Mouse (Mus musculus): ENCODE results near the gene Mtpn. TPM values are rescaled to one million over a fixed set of nuclear protein-coding genes. Genes with fewer than 3 reads are reported as not detected.

Gene Mtpn
- 149 and 159 TPM in 2 replicates for polyA plus RNA-seq (2016; fragmentation: Nextera tagmentation; extraction: Ambion mirVana)

DNA sequence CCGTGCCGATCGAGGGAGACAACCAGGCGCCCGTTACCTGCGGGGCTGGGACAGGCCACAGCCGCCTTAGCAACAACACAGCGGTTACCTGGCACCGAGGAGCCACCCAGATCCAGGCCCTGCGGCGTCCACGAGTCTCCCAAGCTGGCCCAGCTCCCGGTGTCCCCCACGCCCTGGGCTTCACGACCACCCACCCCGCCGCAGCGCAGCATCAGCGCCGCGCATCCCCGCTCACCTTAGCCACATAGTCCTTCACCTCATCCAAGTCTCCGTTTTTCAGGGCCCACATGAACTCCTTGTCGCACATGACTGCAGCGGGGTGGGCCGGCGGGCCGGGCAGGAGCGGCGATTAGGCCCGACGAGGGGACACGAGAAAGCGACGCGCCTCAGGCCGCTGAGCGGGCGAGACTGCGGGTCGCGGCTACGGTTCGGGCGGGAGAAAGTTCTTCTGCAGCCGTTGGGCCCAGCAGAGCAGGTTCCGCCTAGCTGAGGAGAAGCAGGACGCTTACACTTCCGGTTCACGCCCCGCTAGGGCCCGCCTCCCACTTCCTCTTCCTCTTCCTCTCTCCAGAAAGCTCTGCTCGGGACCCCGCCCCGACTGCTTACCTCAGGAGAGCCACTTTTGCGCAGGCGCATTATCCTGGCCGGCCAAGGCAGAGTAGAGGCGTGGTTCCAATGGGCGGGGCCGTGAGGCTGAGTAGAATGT is at the start of gene Mtpn:
Gene Mtpn (minus strand): TSS at position 585 of the 706 bp plus-strand sequence.
- peak within 1 kb of the TSS; percentile 96 for H3K4me3 ChIP-seq (replicated peaks)
- no peaks in the 10 kb centered on the region for H3K27me3 ChIP-seq
- peak within 1 kb of the TSS; percentile 77 for H3K4me2 ChIP-seq
- H3K9me3 ChIP-seq = no peaks in the 10 kb centered on the region
- peaks cover 13% of the 10 kb centered on the region for H3K4me1 ChIP-seq (replicated peaks)
- H3K9ac ChIP-seq (replicated peaks) = peak within 1 kb of the TSS; percentile 95
- H3K36me3 ChIP-seq = no peaks in the 10 kb centered on the region
- under 1% methylated on average over 61 of the region's 61 CpGs for WGBS
- peak; percentile 100 for ATAC-seq (ENCODE audit: insufficient number of reproducible peaks, insufficient read depth, low FRiP score, low TSS enrichment, low read depth)
- H3K27ac ChIP-seq = peak within 1 kb of the TSS; percentile 84

DNA sequence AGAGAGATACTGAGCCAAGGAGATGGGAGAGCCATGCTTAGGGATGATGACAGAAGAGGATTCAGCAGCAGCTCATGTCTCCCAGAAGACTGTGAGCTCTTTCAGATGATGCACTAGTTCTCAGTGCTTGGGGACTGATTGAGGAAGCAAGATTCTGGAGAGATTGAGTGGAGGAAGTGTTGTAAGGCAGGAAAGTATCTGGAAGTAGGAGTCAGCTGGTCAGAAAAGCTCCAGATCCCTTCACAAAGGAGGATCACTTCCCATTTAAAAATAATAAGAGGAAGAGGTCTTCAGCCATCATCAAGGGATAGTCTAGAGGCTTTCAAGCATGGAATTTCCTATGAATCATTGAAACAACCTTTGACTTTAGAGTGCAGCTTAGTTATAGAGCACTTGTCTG is 29.0 kb upstream of the Mtpn start:
- H3K9me3 ChIP-seq = no peaks in the 10 kb centered on the region
- no peak overlapping the region for H3K9ac ChIP-seq (replicated peaks)
- H3K4me3 ChIP-seq (replicated peaks) = no peak overlapping the region
- H3K4me2 ChIP-seq = no peak overlapping the region
- no peaks in the 10 kb centered on the region for H3K27me3 ChIP-seq
- H3K4me1 ChIP-seq (replicated peaks) = no peaks in the 10 kb centered on the region
- ATAC-seq (ENCODE audit: insufficient number of reproducible peaks, insufficient read depth, low FRiP score, low TSS enrichment, low read depth) = no peak
- H3K27ac ChIP-seq = no peak overlapping the region
- H3K36me3 ChIP-seq = no peaks in the 10 kb centered on the region

DNA sequence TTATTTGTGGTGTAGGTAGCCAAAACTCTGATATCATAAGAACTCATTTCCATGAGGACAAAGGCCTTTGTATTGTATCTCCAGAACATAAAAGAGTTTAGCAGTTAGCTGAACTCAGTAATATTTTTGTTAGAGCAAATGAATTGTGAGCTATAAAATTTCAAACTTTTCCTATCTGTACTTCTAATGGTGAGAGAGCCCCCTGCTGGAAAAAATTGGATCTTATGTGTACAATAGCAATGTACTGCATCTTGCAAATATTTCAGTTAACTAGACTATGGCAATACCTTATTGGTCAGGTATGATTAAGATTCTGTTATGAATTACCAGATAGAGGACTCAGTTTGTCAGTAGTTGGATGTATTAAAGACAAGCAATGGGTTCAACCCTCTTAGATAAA is 28.1 kb upstream of the Mtpn start:
- no peaks in the 10 kb centered on the region for H3K36me3 ChIP-seq
- no peak overlapping the region for H3K4me2 ChIP-seq
- no peak overlapping the region for H3K27ac ChIP-seq
- H3K4me1 ChIP-seq (replicated peaks) = no peaks in the 10 kb centered on the region
- no peaks in the 10 kb centered on the region for H3K27me3 ChIP-seq
- no peaks in the 10 kb centered on the region for H3K9me3 ChIP-seq
- ATAC-seq (ENCODE audit: insufficient number of reproducible peaks, insufficient read depth, low FRiP score, low TSS enrichment, low read depth) = no peak
- no peak overlapping the region for H3K9ac ChIP-seq (replicated peaks)
- no peak overlapping the region for H3K4me3 ChIP-seq (replicated peaks)

DNA sequence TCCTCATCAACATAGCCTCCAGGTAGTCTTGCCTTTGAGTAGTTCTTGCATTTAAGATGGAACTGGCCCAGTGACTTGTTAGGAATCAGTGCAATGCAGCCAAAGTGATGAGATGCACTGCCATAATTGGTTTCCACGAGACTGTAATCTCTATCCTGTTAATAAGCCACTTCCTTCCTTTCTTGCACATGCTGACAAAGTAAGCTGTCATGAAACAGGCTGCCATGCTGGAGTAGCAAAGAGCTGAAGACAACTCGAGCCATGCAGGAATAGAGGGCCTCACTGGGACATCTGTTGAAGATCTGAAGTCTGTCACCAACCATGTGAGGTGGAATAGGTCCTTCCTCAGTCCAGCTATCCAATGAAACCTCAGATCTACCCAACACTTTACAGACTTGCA is 20.3 kb upstream of the Mtpn start:
- Histone ChIP-seq H3K9me3 (no peaks in the 10 kb centered on the region), H3K4me1 (replicated peaks) (no peaks in the 10 kb centered on the region), H3K4me2 (no peak overlapping the region), H3K27me3 (no peaks in the 10 kb centered on the region), H3K27ac (no peak overlapping the region), H3K4me3 (replicated peaks) (no peak overlapping the region), H3K9ac (replicated peaks) (no peak overlapping the region), H3K36me3 (no peaks in the 10 kb centered on the region)
- no peak for ATAC-seq (ENCODE audit: insufficient number of reproducible peaks, insufficient read depth, low FRiP score, low TSS enrichment, low read depth)
- WGBS = 57% methylated on average over 2 of the region's 2 CpGs

DNA sequence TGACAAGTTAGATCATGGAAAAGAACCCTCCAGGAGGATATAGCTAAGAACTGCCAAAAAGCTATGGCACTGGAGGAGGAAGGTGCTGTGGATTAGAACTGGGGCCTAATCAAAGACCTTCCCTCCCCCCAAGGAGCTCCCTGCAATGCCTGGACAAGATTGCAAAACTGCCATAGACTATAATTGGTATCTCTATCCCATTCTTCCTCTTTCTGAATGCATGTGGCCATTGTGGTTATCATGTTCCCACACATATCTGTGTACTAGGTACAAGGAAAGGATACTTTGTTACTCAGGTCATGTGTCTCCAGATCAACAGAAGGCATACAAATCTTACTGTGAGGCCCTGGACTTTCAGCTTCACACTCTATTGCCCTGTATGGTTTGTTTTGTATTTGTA is 4.7 kb upstream of the Mtpn start:
- Histone ChIP-seq H3K9ac (replicated peaks) (no peak overlapping the region), H3K4me1 (replicated peaks) (no peaks in the 10 kb centered on the region), H3K27me3 (no peaks in the 10 kb centered on the region), H3K36me3 (no peaks in the 10 kb centered on the region), H3K4me3 (replicated peaks) (no peak overlapping the region), H3K4me2 (no peak overlapping the region), H3K27ac (no peak overlapping the region), H3K9me3 (0 out of 2 replicates have a peak, but pooled peaks cover 8% of the 10 kb centered on the region)
- no peak for ATAC-seq (ENCODE audit: insufficient number of reproducible peaks, insufficient read depth, low FRiP score, low TSS enrichment, low read depth)

DNA sequence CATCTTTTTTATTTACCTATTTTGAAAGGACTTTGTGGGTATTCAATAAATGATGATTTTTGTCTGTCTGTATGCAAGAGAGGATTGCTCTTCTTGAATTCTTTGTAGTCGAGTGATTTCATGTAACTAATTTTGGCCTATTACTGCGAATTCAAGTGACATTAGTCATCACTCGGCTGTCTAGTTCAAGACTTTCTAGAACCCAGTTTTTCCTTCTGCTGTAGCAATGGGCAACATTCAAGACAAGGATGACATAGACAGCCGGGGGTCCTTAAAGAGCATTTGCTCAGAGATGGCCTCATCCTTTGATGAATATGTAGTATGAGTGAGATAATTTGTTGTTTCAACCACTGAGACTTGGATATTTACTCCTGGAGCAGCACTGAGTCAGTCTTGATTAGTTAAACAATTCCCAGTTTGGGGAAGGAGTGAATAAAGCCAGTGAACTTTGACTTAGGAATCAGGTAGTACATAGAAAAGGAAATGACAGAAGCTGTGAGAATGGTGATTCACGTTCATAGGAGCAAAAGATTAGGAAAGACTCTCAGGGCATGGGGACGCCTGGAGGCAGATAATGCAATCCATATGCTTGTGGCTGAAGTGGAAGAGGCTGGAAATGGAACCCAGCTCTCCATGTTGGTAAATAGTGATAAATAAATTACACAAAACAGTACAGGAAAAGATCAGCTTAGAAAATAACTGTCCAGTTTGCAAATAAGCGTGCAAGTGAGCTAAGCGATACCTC is 3.1 kb upstream of the Mtpn start:
- no peak for ATAC-seq (ENCODE audit: insufficient number of reproducible peaks, insufficient read depth, low FRiP score, low TSS enrichment, low read depth)
- Histone ChIP-seq H3K9me3 (0 out of 2 replicates have a peak, but pooled peaks cover 8% of the 10 kb centered on the region), H3K36me3 (no peaks in the 10 kb centered on the region), H3K27me3 (no peaks in the 10 kb centered on the region), H3K27ac (no peak overlapping the region), H3K4me1 (replicated peaks) (peaks cover 7% of the 10 kb centered on the region), H3K4me2 (no peak overlapping the region), H3K4me3 (replicated peaks) (no peak overlapping the region), H3K9ac (replicated peaks) (no peak overlapping the region)
- 68% methylated on average over 8 of the region's 8 CpGs for WGBS

DNA sequence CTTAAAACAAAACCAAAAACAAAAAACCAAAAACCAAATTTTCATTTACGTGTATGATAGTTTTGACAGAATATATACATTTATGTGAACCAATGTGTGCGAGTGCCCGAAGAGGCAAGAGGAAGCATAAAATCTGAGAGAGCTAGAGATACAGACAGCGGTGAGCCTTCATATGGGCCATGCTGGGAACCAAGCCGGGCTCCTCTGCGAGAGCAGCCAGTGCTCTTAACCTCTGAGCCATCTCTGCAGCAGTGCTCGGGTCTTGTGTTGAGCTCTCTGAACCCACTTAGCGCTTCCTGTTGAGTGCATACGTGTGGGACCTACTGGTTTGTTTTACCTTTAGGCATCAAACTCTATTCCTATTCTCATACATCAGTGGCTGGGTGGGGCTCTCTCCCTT is 689 bp upstream of the Mtpn start:
- H3K36me3 ChIP-seq = no peaks in the 10 kb centered on the region
- peaks cover 13% of the 10 kb centered on the region for H3K4me1 ChIP-seq (replicated peaks)
- no peak overlapping the region for H3K9ac ChIP-seq (replicated peaks)
- H3K4me3 ChIP-seq (replicated peaks) = no peak overlapping the region
- 91% methylated on average over 9 of the region's 9 CpGs for WGBS
- ATAC-seq (ENCODE audit: insufficient number of reproducible peaks, insufficient read depth, low FRiP score, low TSS enrichment, low read depth) = no peak
- H3K9me3 ChIP-seq = no peaks in the 10 kb centered on the region
- H3K27ac ChIP-seq = no peak overlapping the region
- no peak overlapping the region for H3K4me2 ChIP-seq
- no peaks in the 10 kb centered on the region for H3K27me3 ChIP-seq

DNA sequence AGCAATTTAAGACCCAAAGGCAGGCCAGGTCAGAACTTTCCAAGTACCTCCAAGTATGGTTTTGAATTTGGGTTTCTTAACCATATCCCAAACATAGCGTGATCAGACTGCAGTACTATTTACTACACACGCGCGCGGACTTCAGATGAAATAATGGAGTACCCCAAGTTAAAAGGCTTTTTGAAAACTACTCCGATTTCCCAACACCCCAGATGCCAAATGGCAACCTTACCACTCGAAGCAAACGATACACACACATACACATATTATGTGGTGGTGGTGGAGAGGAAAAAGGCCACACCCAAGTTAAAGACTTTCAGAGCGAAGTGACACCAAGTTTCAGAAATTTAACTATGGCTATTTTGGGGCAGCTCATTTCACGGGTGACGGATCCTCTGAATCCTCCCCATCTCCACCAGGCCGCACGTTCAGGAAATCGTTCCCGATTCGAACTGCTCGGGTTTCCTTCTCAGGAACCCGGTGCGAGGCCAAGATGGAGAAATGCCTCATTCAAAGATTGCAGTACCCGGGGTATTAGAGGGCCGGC is 858 bp downstream of the Mtpn start:
- H3K36me3 ChIP-seq = no peaks in the 10 kb centered on the region
- H3K27me3 ChIP-seq = no peaks in the 10 kb centered on the region
- H3K9me3 ChIP-seq = no peaks in the 10 kb centered on the region
- WGBS = 4% methylated on average over 21 of the region's 21 CpGs
- peak overlapping the region; percentile 77 for H3K4me2 ChIP-seq
- H3K4me1 ChIP-seq (replicated peaks) = peaks cover 13% of the 10 kb centered on the region
- ATAC-seq (ENCODE audit: insufficient number of reproducible peaks, insufficient read depth, low FRiP score, low TSS enrichment, low read depth) = no peak
- peak overlapping the region; percentile 84 for H3K27ac ChIP-seq
- H3K9ac ChIP-seq (replicated peaks) = peak overlapping the region; percentile 95
- peak overlapping the region; percentile 96 for H3K4me3 ChIP-seq (replicated peaks)

DNA sequence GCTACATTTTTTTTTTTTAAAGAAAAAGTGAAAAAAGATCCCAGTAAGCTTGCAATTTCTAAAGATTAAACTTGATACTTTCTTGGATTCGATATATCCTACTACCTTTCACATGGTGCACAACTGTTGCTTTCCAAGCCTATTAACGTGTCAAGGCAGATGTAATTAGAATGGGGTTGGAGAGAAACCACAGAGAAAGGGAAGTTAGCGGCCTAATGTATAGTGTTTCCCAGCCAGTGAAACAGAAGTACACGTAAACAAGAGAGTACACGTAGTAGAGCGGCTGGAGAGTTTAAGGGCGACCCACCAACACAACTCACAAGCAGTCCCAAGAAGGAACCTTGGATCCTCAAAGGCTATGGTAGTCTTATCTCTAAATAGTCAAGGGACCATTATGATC is 3.7 kb downstream of the Mtpn start:
- WGBS = 83% methylated on average over 7 of the region's 7 CpGs
- no peak overlapping the region for H3K4me3 ChIP-seq (replicated peaks)
- H3K4me2 ChIP-seq = no peak overlapping the region
- H3K27ac ChIP-seq = no peak overlapping the region
- peaks cover 13% of the 10 kb centered on the region for H3K4me1 ChIP-seq (replicated peaks)
- ATAC-seq (ENCODE audit: insufficient number of reproducible peaks, insufficient read depth, low FRiP score, low TSS enrichment, low read depth) = no peak
- H3K9ac ChIP-seq (replicated peaks) = no peak overlapping the region
- H3K9me3 ChIP-seq = no peaks in the 10 kb centered on the region
- H3K27me3 ChIP-seq = no peaks in the 10 kb centered on the region
- no peaks in the 10 kb centered on the region for H3K36me3 ChIP-seq

DNA sequence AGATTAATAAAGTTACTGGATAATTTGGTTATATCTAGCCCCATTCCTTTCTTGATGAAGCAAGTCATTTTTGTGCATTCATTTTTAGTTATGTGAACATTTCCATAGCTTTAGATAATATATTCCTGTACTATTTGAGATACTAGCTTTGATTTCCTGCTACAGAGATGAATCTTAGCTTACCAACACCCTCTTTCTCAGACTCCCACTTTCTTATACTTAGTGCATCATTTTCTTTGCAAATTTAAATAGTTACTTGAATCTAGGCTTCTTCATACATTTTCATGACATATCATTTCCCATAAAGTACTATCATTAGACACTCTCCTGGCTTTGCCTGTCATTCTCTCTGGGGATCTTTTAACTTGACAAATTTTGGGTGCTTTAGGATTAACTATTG is 26.3 kb downstream of the Mtpn start:
- H3K4me1 ChIP-seq (replicated peaks) = no peaks in the 10 kb centered on the region
- H3K4me3 ChIP-seq (replicated peaks) = no peak overlapping the region
- no peak overlapping the region for H3K27ac ChIP-seq
- H3K9ac ChIP-seq (replicated peaks) = no peak overlapping the region
- no peak for ATAC-seq (ENCODE audit: insufficient number of reproducible peaks, insufficient read depth, low FRiP score, low TSS enrichment, low read depth)
- no peak overlapping the region for H3K4me2 ChIP-seq
- no peaks in the 10 kb centered on the region for H3K27me3 ChIP-seq
- H3K36me3 ChIP-seq = peaks cover 32% of the 10 kb centered on the region
- H3K9me3 ChIP-seq = no peaks in the 10 kb centered on the region

DNA sequence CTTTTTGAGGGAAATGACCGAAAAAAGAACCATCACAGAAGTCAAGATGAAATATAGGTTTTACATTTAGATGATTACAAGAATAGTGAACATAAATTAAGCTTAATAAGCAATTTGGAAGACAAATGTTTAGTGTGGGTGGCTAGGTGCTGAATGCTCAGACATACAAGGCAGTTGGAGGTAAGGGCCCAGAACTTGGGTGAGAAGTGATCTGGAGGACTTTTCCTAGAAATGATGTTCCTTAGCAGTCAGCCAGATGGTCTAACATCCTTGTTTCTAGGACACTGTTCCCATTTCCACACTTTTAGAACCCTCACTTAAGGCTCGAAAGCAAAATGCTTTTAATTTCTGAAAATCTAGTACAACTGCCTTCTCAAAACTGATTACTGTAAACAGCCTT is 34.9 kb downstream of the Mtpn start:
- Histone ChIP-seq H3K9ac (replicated peaks) (no peak overlapping the region), H3K27me3 (no peaks in the 10 kb centered on the region), H3K4me1 (replicated peaks) (no peaks in the 10 kb centered on the region), H3K4me3 (replicated peaks) (no peak overlapping the region), H3K9me3 (no peaks in the 10 kb centered on the region), H3K4me2 (no peak overlapping the region), H3K36me3 (no peaks in the 10 kb centered on the region), H3K27ac (no peak overlapping the region)
- 96% methylated on average over 2 of the region's 2 CpGs for WGBS
- ATAC-seq (ENCODE audit: insufficient number of reproducible peaks, insufficient read depth, low FRiP score, low TSS enrichment, low read depth) = no peak
